Mouse (Mus musculus) stomach, postnatal 0 days (tissue): Measurements from ENCODE around the gene Kifc1. TPM values are rescaled to one million over a fixed set of nuclear protein-coding genes. Genes with fewer than 3 reads are reported as not detected.

Experiments used
- ATAC-seq: fragments of 200-750 bp; cut with Nextera tagmentation; 2 replicates; pipeline ENCODE4 v1.8.0; 2017; ENCODE audit not compliant: low FRiP score, low TSS enrichment
- DNase-seq: peaks from one replicate; pipeline ENCODE4 v3.0.0-alpha.2; 2016; ENCODE audit warnings: low spot score
- H3K27ac ChIP-seq: fragments of 300-500 bp; sonication (generic); replicated peaks from 2 replicates; pipeline ENCODE4 v1.5.1; 2014; ENCODE audit warnings: mild to moderate bottlenecking, control low read depth
- H3K27me3 ChIP-seq: fragments of 300-500 bp; sonication (generic); 2 replicates; pipeline ENCODE4 v1.6.1; 2014; ENCODE audit warnings: low read length; ENCODE audit not compliant: control insufficient read depth, insufficient read depth
- H3K36me3 ChIP-seq: fragments of 300-500 bp; sonication (generic); 2 replicates; pipeline ENCODE4 v1.6.1; 2014; ENCODE audit warnings: low read length, mixed read lengths; ENCODE audit not compliant: control insufficient read depth, insufficient read depth
- H3K4me1 ChIP-seq: fragments of 300-500 bp; sonication (generic); replicated peaks from 2 replicates; pipeline ENCODE4 v1.6.1; 2014; ENCODE audit warnings: antibody characterized with exemption; ENCODE audit not compliant: control insufficient read depth, insufficient read depth
- H3K4me2 ChIP-seq: fragments of 300-500 bp; sonication (generic); replicated peaks from 2 replicates; pipeline ENCODE4 v1.6.1; 2014; ENCODE audit warnings: low read depth, mild to moderate bottlenecking, control low read depth, moderate library complexity
- H3K4me3 ChIP-seq: fragments of 300-500 bp; sonication (generic); 2 replicates; pipeline ENCODE4 v1.5.1; 2014; ENCODE audit warnings: low read depth, low read length, control low read depth
- H3K9ac ChIP-seq: fragments of 300-500 bp; sonication (generic); 2 replicates; pipeline ENCODE4 v1.6.1; 2014; ENCODE audit warnings: mild to moderate bottlenecking, low read length, control low read depth, mixed read lengths
- H3K9me3 ChIP-seq: fragments of 300-500 bp; sonication (generic); 2 replicates; pipeline ENCODE4 v1.6.1; 2016; ENCODE audit warnings: low read length; ENCODE audit not compliant: control insufficient read depth
- CTCF ChIP-seq: IDR thresholded peaks from 2 replicates; pipeline ENCODE4 v1.5.1; 2016; ENCODE audit warnings: antibody characterized with exemption, low read depth, mild to moderate bottlenecking, moderate library complexity
- EP300 ChIP-seq: optimal IDR thresholded peaks from 2 replicates; pipeline ENCODE3; 2016; ENCODE audit warnings: antibody characterized with exemption
- WGBS: fragments of 180-500 bp; shearing (Covaris S2); extraction: QIAGEN DNeasy Blood & Tissue Kit; methylation state at CpG from one replicate; pipeline ENCODE4 v1.1.7; 2014; 5-methylcytosine and 5-hydroxymethylcytosine counted together
- polyA plus RNA-seq: library from polyadenylated mRNA; unstranded; fragments of >200 nt; fragmentation: Nextera tagmentation; extraction: Ambion mirVana; gene quantifications from 2 replicates; pipeline ENCODE4 v1.2.1, GENCODE M21; 2015

Kifc1 gene
- polyA plus RNA-seq, 1 experiment from 2014 or later: 1.7 TPM

GRCm38 (mm10) chr17:33916847-33917655 is 26.6 kb upstream of the Kifc1 start:
- Histone ChIP-seq H3K4me1 (no peaks in the 10 kb centered on the region), H3K36me3 (peaks cover 15% of the 10 kb centered on the region), H3K9me3 (no peaks in the 10 kb centered on the region), H3K4me3 (peak overlapping the region; percentile 58), H3K27me3 (no peaks in the 10 kb centered on the region), H3K9ac (peak overlapping the region; percentile 71; the same call in 1 of the 2 replicates), H3K27ac (no peak overlapping the region; the same call in 1 of the 2 replicates), H3K4me2 (peak overlapping the region; percentile 77)
- no peak for ATAC-seq
- no peak for DNase-seq
- 70% methylated on average over 31 of the region's 31 CpGs for WGBS
- TF ChIP-seq EP300 (no peak), CTCF (no peak)

- TF ChIP-seq EP300 (no peak), CTCF (no peak)
- Histone ChIP-seq H3K4me2 (peak overlapping the region; percentile 77), H3K4me3 (peak overlapping the region; percentile 58), H3K4me1 (no peaks in the 10 kb centered on the region), H3K36me3 (peaks cover 20% of the 10 kb centered on the region), H3K9me3 (no peaks in the 10 kb centered on the region), H3K9ac (peak overlapping the region; percentile 71), H3K27me3 (no peaks in the 10 kb centered on the region), H3K27ac (peak overlapping the region; percentile 81)
- DNase-seq: no peak
- under 1% methylated on average over 18 of the region's 20 CpGs for WGBS
- ATAC-seq: no peak
Measured at GRCm38 (mm10) chr17:33916294-33916693, 25.8 kb upstream of the Kifc1 start.

- Histone ChIP-seq H3K4me3 (peak within 1 kb of the TSS; percentile 58), H3K9me3 (no peaks in the 10 kb centered on the region), H3K27me3 (no peaks in the 10 kb centered on the region), H3K4me1 (no peaks in the 10 kb centered on the region), H3K9ac (peak within 1 kb of the TSS; percentile 71), H3K36me3 (peaks cover 20% of the 10 kb centered on the region), H3K27ac (peak within 1 kb of the TSS; percentile 81), H3K4me2 (peak within 1 kb of the TSS; percentile 77)
- DNase-seq: peak; percentile 99
- under 1% methylated on average over 31 of the region's 34 CpGs for WGBS
- no peak for TF ChIP-seq CTCF
- peak; percentile 85 for TF ChIP-seq EP300
- peak; percentile 93 for ATAC-seq
Measured at GRCm38 (mm10) chr17:33915671-33916250, 25.3 kb upstream of the Kifc1 start, which contains the start of the genes Tapbp and Zbtb22. Tapbp (plus strand) TSS chr17:33915899. Zbtb22 (plus strand) TSS chr17:33915904.

- peaks cover 20% of the 10 kb centered on the region for H3K36me3 ChIP-seq
- H3K4me2 ChIP-seq: peak overlapping the region; percentile 27; the same call in 1 of the 2 replicates
- TF ChIP-seq CTCF (peak; percentile 55), EP300 (no peak)
- no peaks in the 10 kb centered on the region for H3K27me3 ChIP-seq
- H3K27ac ChIP-seq: no peak overlapping the region
- no peaks in the 10 kb centered on the region for H3K9me3 ChIP-seq
- 71% methylated on average over 13 of the region's 13 CpGs for WGBS
- no peak overlapping the region for H3K9ac ChIP-seq
- H3K4me3 ChIP-seq: no peak overlapping the region
- DNase-seq (no peak), ATAC-seq (no peak)
- H3K4me1 ChIP-seq: peaks cover 3% of the 10 kb centered on the region; the same call in 1 of the 2 replicates
Measured at GRCm38 (mm10) chr17:33914969-33915391, 24.5 kb upstream of the Kifc1 start.

- Histone ChIP-seq H3K9me3 (no peaks in the 10 kb centered on the region), H3K4me2 (no peak overlapping the region), H3K4me1 (peaks cover 3% of the 10 kb centered on the region; the same call in 1 of the 2 replicates), H3K36me3 (peaks cover 20% of the 10 kb centered on the region), H3K27me3 (no peaks in the 10 kb centered on the region), H3K4me3 (no peak overlapping the region), H3K9ac (no peak overlapping the region), H3K27ac (no peak overlapping the region)
- 95% methylated on average over 8 of the region's 8 CpGs for WGBS
- ATAC-seq (no peak), DNase-seq (no peak)
- TF ChIP-seq CTCF (no peak), EP300 (no peak)
Measured at GRCm38 (mm10) chr17:33913905-33914304, 23.4 kb upstream of the Kifc1 start.

- peaks cover 20% of the 10 kb centered on the region for H3K36me3 ChIP-seq
- no peak overlapping the region for H3K4me3 ChIP-seq
- H3K27me3 ChIP-seq: no peaks in the 10 kb centered on the region
- no peak overlapping the region for H3K27ac ChIP-seq
- H3K9me3 ChIP-seq: no peaks in the 10 kb centered on the region
- DNase-seq (no peak), ATAC-seq (no peak)
- peaks cover 3% of the 10 kb centered on the region; the same call in 1 of the 2 replicates for H3K4me1 ChIP-seq
- no peak for TF ChIP-seq EP300
- TF ChIP-seq CTCF: no peak
- WGBS: 91% methylated on average over 10 of the region's 10 CpGs
- no peak overlapping the region for H3K9ac ChIP-seq
- no peak overlapping the region for H3K4me2 ChIP-seq
Measured at GRCm38 (mm10) chr17:33913264-33913663, 22.8 kb upstream of the Kifc1 start.
